Mouse (Mus musculus) liver, postnatal 0 days (tissue): ENCODE results near the gene Tmeff2. TPM values are rescaled to one million over a fixed set of nuclear protein-coding genes. Genes with fewer than 3 reads are reported as not detected.

Source experiments
- ATAC-seq: fragments of 200-750 bp; cut with Nextera tagmentation; 2 replicates; pipeline ENCODE4 v1.8.0; 2017; ENCODE audit warnings: mild to moderate bottlenecking, moderate library complexity
- DNase-seq: peaks from one replicate; pipeline ENCODE4 v3.0.0-alpha.2; 2016
- H3K27ac ChIP-seq: fragments of 300-500 bp; sonication (generic); 2 replicates; pipeline ENCODE4 v1.5.1; 2014; ENCODE audit warnings: antibody characterized with exemption, moderate library complexity, mild to moderate bottlenecking, low read depth
- H3K27me3 ChIP-seq: fragments of 300-500 bp; sonication (generic); 2 replicates; pipeline ENCODE4 v1.6.1; 2014; ENCODE audit warnings: low read length, control low read depth, mixed read lengths; ENCODE audit not compliant: insufficient read depth
- H3K36me3 ChIP-seq: fragments of 300-500 bp; sonication (generic); replicated peaks from 2 replicates; pipeline ENCODE4 v1.6.1; 2014; ENCODE audit warnings: mild to moderate bottlenecking, control low read depth, low read length, moderate library complexity, mixed read lengths; ENCODE audit not compliant: insufficient read depth
- H3K4me1 ChIP-seq: fragments of 300-500 bp; sonication (generic); 2 replicates; pipeline ENCODE4 v1.6.1; 2014; ENCODE audit warnings: antibody characterized with exemption, mild to moderate bottlenecking, control low read depth; ENCODE audit not compliant: insufficient read depth
- H3K4me2 ChIP-seq: fragments of 300-500 bp; sonication (generic); 2 replicates; pipeline ENCODE4 v1.6.1; 2014; ENCODE audit warnings: low read depth, mild to moderate bottlenecking, low read length, moderate library complexity, mixed read lengths
- H3K4me3 ChIP-seq: fragments of 300-500 bp; sonication (generic); 2 replicates; pipeline ENCODE4 v1.5.1; 2014; ENCODE audit warnings: low read depth, low read length
- H3K9ac ChIP-seq: fragments of 300-500 bp; sonication (generic); replicated peaks from 2 replicates; pipeline ENCODE4 v1.6.1; 2014; ENCODE audit warnings: mild to moderate bottlenecking, moderate library complexity
- H3K9me3 ChIP-seq: fragments of 300-500 bp; sonication (generic); 2 replicates; pipeline ENCODE4 v1.6.1; 2016; ENCODE audit warnings: mild to moderate bottlenecking, control low read depth, low read length, mixed read lengths
- CTCF ChIP-seq: sonication (generic); IDR thresholded peaks from 2 replicates; pipeline ENCODE4 v1.5.1; 2016; ENCODE audit warnings: antibody characterized with exemption, low read depth
- EP300 ChIP-seq: IDR thresholded peaks from 2 replicates; pipeline ENCODE4 v1.6.1; 2016; ENCODE audit warnings: antibody characterized with exemption, low read depth, mild to moderate bottlenecking
- WGBS: fragments of 180-500 bp; shearing (Covaris S2); extraction: QIAGEN DNeasy Blood & Tissue Kit; methylation state at CpG from one replicate; pipeline ENCODE4 v1.1.7; 2014; ENCODE audit not compliant: insufficient replicate concordance; 5-methylcytosine and 5-hydroxymethylcytosine counted together
- polyA plus RNA-seq: library from polyadenylated mRNA; unstranded; fragments of >200 nt; fragmentation: Nextera tagmentation; extraction: Ambion mirVana; gene quantifications from 2 replicates; pipeline ENCODE4 v1.2.1, GENCODE M21; 2015

Gene Tmeff2
- polyA plus RNA-seq, 1 experiment from 2014 or later = 0.59 TPM

DNA sequence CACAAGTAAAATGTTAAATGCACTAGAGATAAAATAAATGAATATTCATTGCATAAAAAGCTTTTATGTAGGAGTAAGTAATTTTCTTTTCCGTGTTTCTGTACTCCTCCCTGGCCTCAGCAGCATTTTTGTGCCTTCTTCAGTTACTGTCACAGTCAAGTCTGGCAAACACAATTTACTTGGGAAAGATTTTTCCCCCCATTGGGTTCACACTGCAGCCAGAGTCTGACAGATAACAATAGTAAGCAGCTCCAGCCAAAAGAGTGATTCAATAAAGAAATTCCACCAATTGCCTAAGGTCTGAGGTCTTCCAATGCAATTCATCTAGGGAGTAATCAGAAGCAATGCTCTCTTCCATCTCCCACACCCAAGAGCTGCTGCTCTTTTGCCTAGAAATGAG lies 48.1 kb downstream of the Tmeff2 start:
- ATAC-seq (no peak), DNase-seq (no peak)
- no peak overlapping the region for H3K27ac ChIP-seq
- no peaks in the 10 kb centered on the region for H3K4me1 ChIP-seq
- H3K4me3 ChIP-seq = no peak overlapping the region
- no peak overlapping the region for H3K4me2 ChIP-seq
- TF ChIP-seq EP300 = no peak
- TF ChIP-seq CTCF = no peak
- 83% methylated on average over 1 of the region's 1 CpGs for WGBS
- no peaks in the 10 kb centered on the region for H3K36me3 ChIP-seq
- no peak overlapping the region for H3K9ac ChIP-seq
- no peaks in the 10 kb centered on the region for H3K9me3 ChIP-seq
- H3K27me3 ChIP-seq = no peaks in the 10 kb centered on the region

DNA sequence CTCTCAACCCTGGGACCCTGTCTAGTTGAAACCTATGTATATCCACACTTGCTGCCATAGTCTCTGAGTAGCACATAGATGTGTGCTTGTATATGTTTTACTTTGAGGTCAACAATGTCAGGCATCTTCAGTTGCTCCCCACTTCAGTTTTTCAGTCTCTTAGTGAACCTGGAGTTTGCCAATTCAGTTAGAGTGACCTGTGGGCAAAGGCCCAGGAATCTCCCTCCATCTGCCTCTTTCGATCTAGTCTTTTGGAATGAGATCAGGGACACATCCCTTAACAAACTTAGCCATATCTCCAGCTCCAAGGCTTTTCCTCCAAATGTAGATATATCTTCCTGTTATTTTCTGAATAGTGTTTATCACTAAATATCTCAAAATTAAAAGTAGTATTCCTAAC lies 58.4 kb downstream of the Tmeff2 start:
- no peak overlapping the region for H3K27ac ChIP-seq
- H3K36me3 ChIP-seq = no peaks in the 10 kb centered on the region
- no peak for ATAC-seq
- TF ChIP-seq EP300 (no peak), CTCF (no peak)
- H3K4me3 ChIP-seq = no peak overlapping the region
- H3K9me3 ChIP-seq = no peaks in the 10 kb centered on the region
- H3K27me3 ChIP-seq = no peaks in the 10 kb centered on the region
- H3K9ac ChIP-seq = no peak overlapping the region
- no peak for DNase-seq
- no peaks in the 10 kb centered on the region for H3K4me1 ChIP-seq
- WGBS = 72% methylated on average over 1 of the region's 1 CpGs
- no peak overlapping the region for H3K4me2 ChIP-seq

DNA sequence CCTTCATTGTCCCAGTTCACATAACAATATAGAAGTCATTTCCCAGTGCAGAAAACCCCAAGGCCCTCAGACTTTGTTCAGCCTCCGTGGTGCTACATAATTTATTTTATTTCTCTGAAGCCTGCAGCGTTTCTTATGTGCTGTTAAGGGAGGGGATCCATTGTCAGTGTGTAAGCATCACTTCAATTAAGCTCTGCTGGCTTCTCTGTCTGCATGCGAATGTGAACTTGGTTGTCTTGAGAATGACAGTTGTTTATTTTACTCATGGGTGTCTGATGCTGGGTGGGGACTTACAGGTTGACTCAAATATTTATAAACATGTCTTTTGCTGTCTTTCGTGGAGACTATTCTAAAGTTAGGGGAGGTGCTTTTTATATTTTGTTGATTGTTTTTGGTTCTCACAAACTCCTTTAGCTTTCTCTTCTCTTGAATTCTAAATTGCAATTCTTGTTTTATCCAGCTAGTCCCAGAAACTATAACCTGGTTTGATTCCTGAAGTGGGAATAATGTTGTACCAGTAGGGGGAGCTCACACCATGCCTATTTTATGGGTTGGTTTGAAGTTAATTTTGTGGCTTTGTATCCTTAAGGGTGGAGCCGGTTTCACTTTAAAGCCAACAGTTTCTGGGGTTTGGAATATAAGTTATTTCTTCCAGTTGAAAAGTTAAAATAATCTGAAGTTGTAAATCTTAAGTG lies 61.7 kb downstream of the Tmeff2 start:
- H3K9me3 ChIP-seq = no peaks in the 10 kb centered on the region
- H3K27ac ChIP-seq = no peak overlapping the region
- no peak overlapping the region for H3K4me3 ChIP-seq
- no peaks in the 10 kb centered on the region for H3K27me3 ChIP-seq
- DNase-seq (peak; percentile 19), ATAC-seq (no peak)
- H3K9ac ChIP-seq = no peak overlapping the region
- WGBS = 45% methylated on average over 5 of the region's 5 CpGs
- TF ChIP-seq EP300 (no peak), CTCF (peak; percentile 78)
- no peaks in the 10 kb centered on the region for H3K36me3 ChIP-seq
- peak overlapping the region; percentile 35; the same call in 1 of the 2 replicates for H3K4me2 ChIP-seq
- no peaks in the 10 kb centered on the region for H3K4me1 ChIP-seq

DNA sequence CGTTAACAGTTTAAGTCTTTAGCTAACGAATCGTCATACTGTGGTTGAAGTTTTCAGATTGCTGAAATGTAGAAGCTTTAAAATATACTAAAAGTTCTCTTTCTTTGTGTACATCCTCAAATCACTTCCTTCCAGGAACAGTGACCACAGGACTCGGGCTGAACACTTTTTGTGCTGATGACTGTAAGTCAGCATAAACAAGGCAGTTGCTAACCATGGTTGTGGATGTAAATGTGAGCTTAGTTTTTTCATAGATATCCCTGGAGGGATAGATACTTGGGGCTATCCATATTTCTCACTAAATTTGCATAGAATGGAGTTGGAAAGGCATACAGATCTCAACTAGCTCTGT lies 62.2 kb downstream of the Tmeff2 start:
- 25% methylated on average over 4 of the region's 4 CpGs for WGBS
- Histone ChIP-seq H3K9me3 (no peaks in the 10 kb centered on the region), H3K27me3 (no peaks in the 10 kb centered on the region), H3K36me3 (no peaks in the 10 kb centered on the region), H3K4me3 (no peak overlapping the region), H3K27ac (no peak overlapping the region), H3K9ac (no peak overlapping the region), H3K4me1 (no peaks in the 10 kb centered on the region), H3K4me2 (peak overlapping the region; percentile 35; the same call in 1 of the 2 replicates)
- TF ChIP-seq CTCF (no peak), EP300 (no peak)
- no peak for ATAC-seq
- DNase-seq = no peak

DNA sequence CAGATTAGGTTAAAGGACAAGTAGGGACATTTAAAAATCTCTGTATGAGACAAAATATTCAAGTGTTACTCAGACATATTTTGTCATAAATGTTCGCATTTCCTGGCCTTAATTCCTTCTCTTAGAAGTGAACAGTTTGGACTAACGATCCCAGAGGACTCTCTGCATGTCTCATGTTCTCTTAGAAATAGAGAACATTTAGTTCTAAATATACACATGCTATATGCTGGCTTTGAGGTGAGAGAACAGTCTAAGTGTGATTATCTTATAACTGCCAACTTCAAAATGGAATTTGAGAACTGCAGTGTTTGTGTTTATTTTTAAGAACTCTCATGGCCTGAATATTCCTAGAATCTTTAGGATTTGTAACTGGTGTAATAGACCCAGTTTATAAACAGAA lies 69.2 kb downstream of the Tmeff2 start:
- DNase-seq = no peak
- H3K4me1 ChIP-seq = no peaks in the 10 kb centered on the region
- WGBS = 68% methylated on average over 2 of the region's 2 CpGs
- no peak for ATAC-seq
- H3K27ac ChIP-seq = no peak overlapping the region
- TF ChIP-seq EP300 = no peak
- TF ChIP-seq CTCF = no peak
- no peak overlapping the region for H3K4me3 ChIP-seq
- H3K4me2 ChIP-seq = no peak overlapping the region
- H3K9ac ChIP-seq = no peak overlapping the region
- no peaks in the 10 kb centered on the region for H3K36me3 ChIP-seq
- H3K9me3 ChIP-seq = no peaks in the 10 kb centered on the region
- no peaks in the 10 kb centered on the region for H3K27me3 ChIP-seq

DNA sequence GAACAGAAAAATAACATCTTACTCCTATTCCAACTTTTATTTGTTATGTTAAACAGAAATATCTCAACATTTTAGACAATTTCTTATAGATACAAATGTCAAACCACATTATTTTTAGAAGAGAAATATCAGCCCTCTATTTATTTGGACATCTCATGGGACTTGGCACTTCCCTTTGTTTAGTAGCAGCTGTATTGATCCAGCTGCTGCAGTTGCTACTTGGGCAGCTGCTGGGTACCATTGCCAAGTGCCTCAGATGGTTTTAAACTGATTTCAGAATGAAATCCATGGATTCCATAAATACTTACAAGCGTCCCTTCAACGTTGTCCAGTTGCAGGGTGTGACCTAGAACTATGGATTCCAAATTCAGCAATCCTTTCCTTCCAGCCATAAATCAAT lies 70.4 kb downstream of the Tmeff2 start:
- DNase-seq = no peak
- no peak overlapping the region for H3K4me2 ChIP-seq

More for the DNA sequence above, 70.4 kb downstream of the Tmeff2 start:
- H3K9me3 ChIP-seq = no peaks in the 10 kb centered on the region
- WGBS = 52% methylated on average over 2 of the region's 2 CpGs
- no peaks in the 10 kb centered on the region for H3K4me1 ChIP-seq
- no peak for ATAC-seq
- no peaks in the 10 kb centered on the region for H3K27me3 ChIP-seq
- H3K27ac ChIP-seq = no peak overlapping the region
- H3K36me3 ChIP-seq = no peaks in the 10 kb centered on the region
- H3K9ac ChIP-seq = no peak overlapping the region
- no peak for TF ChIP-seq CTCF
- TF ChIP-seq EP300 = no peak
- no peak overlapping the region for H3K4me3 ChIP-seq
